ENCODE assay signal across 14 mouse cellular contexts in genomic region chr7:132631313-132631712, GRCm38 (mm10). TPM values are rescaled to one million over a fixed set of nuclear protein-coding genes. Genes with fewer than 3 reads are reported as not detected.
A peak's percentile ranks its signal among the peaks of the same experiment; 100 is the strongest.
DNase-seq lines count a peak whose midpoint lies in the region; ATAC-seq lines count a peak whose summit lies in the region.
"Had no signal": no experiment of that assay in that cellular context is flagged by ENCODE, and none has a peak within 500 bp of the region (broad histone marks: within the 10 kb centered on the region; RNA-seq: fewer than 3 reads in every experiment).

No protein-coding gene starts in this region.

- H3K27me3 ChIP-seq in midbrain, embryonic 16.5 days (ENCODE audit: control insufficient read depth, insufficient read depth, low read depth, low read length), result no peaks in the 10 kb centered on the region; the same call in 1 of the 2 replicates
- H3K27me3 ChIP-seq in midbrain, embryonic 13.5 days, result peaks cover 15% of the 10 kb centered on the region; the same call in 1 of the 2 replicates
- H3K27me3 ChIP-seq in kidney, embryonic 15.5 days, result peaks cover 2% of the 10 kb centered on the region; the same call in 1 of the 2 replicates

- no peak overlapping the region for H3K4me3 ChIP-seq in midbrain, embryonic 16.5 days (ENCODE audit: low read depth, low read length)
- H3K4me3 ChIP-seq in midbrain, embryonic 13.5 days (replicated peaks), result no peak overlapping the region
- H3K4me3 ChIP-seq in kidney, embryonic 15.5 days (replicated peaks), result no peak overlapping the region
- H3K4me3 ChIP-seq: heart, adult 2 months had no signal

- 0 out of 2 replicates have a peak, but pooled peaks cover 2% of the 10 kb centered on the region for H3K4me1 ChIP-seq in midbrain, embryonic 16.5 days (ENCODE audit: control insufficient read depth, insufficient read depth, low read length)
- no peaks in the 10 kb centered on the region for H3K4me1 ChIP-seq in midbrain, embryonic 13.5 days (replicated peaks)
- no peaks in the 10 kb centered on the region for H3K4me1 ChIP-seq in kidney, embryonic 15.5 days

- H3K36me3 ChIP-seq in midbrain, embryonic 16.5 days (ENCODE audit: control insufficient read depth, insufficient read depth, low read length), result no peaks in the 10 kb centered on the region
- no peaks in the 10 kb centered on the region for H3K36me3 ChIP-seq in midbrain, embryonic 13.5 days
- no peaks in the 10 kb centered on the region for H3K36me3 ChIP-seq in kidney, embryonic 15.5 days
- H3K36me3 ChIP-seq: G1E had no signal

- 0 out of 2 replicates have a peak overlapping the region, but pooled peaks have one; percentile 9 for H3K27ac ChIP-seq in midbrain, embryonic 16.5 days (ENCODE audit: low read length)
- H3K27ac ChIP-seq in midbrain, embryonic 13.5 days, result no peak overlapping the region
- H3K27ac ChIP-seq in kidney, embryonic 15.5 days, result no peak overlapping the region
- H3K27ac ChIP-seq: heart, adult 2 months had no signal

- no peaks in the 10 kb centered on the region for H3K9me3 ChIP-seq in midbrain, embryonic 16.5 days (replicated peaks; ENCODE audit: control insufficient read depth, low read length, poor library complexity, severe bottlenecking)
- no peaks in the 10 kb centered on the region for H3K9me3 ChIP-seq in midbrain, embryonic 13.5 days
- no peaks in the 10 kb centered on the region for H3K9me3 ChIP-seq in kidney, embryonic 15.5 days (replicated peaks)
- H3K9me3 ChIP-seq: G1E had no signal

- no peak; the same call in 1 of the 2 replicates for ATAC-seq in midbrain, embryonic 16.5 days
- ATAC-seq in midbrain, embryonic 13.5 days, result no peak
- ATAC-seq in kidney, embryonic 15.5 days (replicated peaks; ENCODE audit: low FRiP score), result no peak
- ATAC-seq: activated CD4-positive, CD25-positive, alpha-beta regulatory T cell, adult 4 months; lung, postnatal 0 days had no signal

- H3K9ac ChIP-seq in midbrain, embryonic 16.5 days (ENCODE audit: low read depth, low read length), result no peak overlapping the region
- no peak overlapping the region for H3K9ac ChIP-seq in midbrain, embryonic 13.5 days (replicated peaks)
- no peak overlapping the region for H3K9ac ChIP-seq in kidney, embryonic 15.5 days

- no peak overlapping the region for H3K4me2 ChIP-seq in midbrain, embryonic 16.5 days (ENCODE audit: low read length)
- no peak overlapping the region for H3K4me2 ChIP-seq in midbrain, embryonic 13.5 days (replicated peaks)
- H3K4me2 ChIP-seq in kidney, embryonic 15.5 days, result no peak overlapping the region

- DNase-seq in cerebellum, postnatal 10 days, result peak; percentile 72 to 77
- DNase-seq in cerebellum, postnatal 36 days, result no peak
- DNase-seq in left cerebral cortex, adult 11 months (ENCODE audit: low spot score), result peak; percentile 47
- peak; percentile 54 for DNase-seq in right cerebral cortex, postnatal 4 days
- DNase-seq in lung, postnatal 14 days, result no peak
- DNase-seq: embryo, embryonic 11 days; heart, adult 2 months had no signal

- 64% methylated on average over 11 of the region's 11 CpGs for WGBS in midbrain, embryonic 16.5 days
- WGBS in midbrain, embryonic 13.5 days, result 76% methylated on average over 11 of the region's 11 CpGs
- 80% methylated on average over 11 of the region's 11 CpGs for WGBS in kidney, embryonic 15.5 days

RNA-seq across cellular contexts. Expression of gene Lhpp, which starts 20.9 kb away (rescaled TPM):
- 39.3 and 51.3 TPM in 2 replicates for polyA plus RNA-seq in midbrain, embryonic 16.5 days (2015; fragmentation: Nextera tagmentation; extraction: Ambion mirVana)
- polyA plus RNA-seq in midbrain, embryonic 13.5 days (2015; fragmentation: Nextera tagmentation; extraction: Ambion mirVana), result 21.0 and 21.2 TPM in 2 replicates
- polyA plus RNA-seq in kidney, embryonic 15.5 days (2015; fragmentation: Nextera tagmentation; extraction: Ambion mirVana), result 22.3 and 22.5 TPM in 2 replicates

RNA-seq across cellular contexts. Expression of gene Nkx1-2, which starts 31.9 kb away (rescaled TPM):
- 0.38 and 0.40 TPM in 2 replicates for polyA plus RNA-seq in midbrain, embryonic 16.5 days (2015; fragmentation: Nextera tagmentation; extraction: Ambion mirVana)
- 0.82 and 0.97 TPM in 2 replicates for polyA plus RNA-seq in midbrain, embryonic 13.5 days (2015; fragmentation: Nextera tagmentation; extraction: Ambion mirVana)
- not detected in 2 replicates for polyA plus RNA-seq in kidney, embryonic 15.5 days (2015; fragmentation: Nextera tagmentation; extraction: Ambion mirVana)
- polyA plus RNA-seq: activated CD4-positive, CD25-positive, alpha-beta regulatory T cell, adult 4 months; G1E; heart, adult 2 months; kidney, embryonic 14.5 days; lung, postnatal 0 days had no signal

RNA-seq across cellular contexts. Expression of gene Oat, which starts 55.1 kb away (rescaled TPM):
- 87.8 and 106 TPM in 2 replicates for polyA plus RNA-seq in midbrain, embryonic 16.5 days (2015; fragmentation: Nextera tagmentation; extraction: Ambion mirVana)
- polyA plus RNA-seq in midbrain, embryonic 13.5 days (2015; fragmentation: Nextera tagmentation; extraction: Ambion mirVana), result 73.0 and 77.5 TPM in 2 replicates
- 166 and 167 TPM in 2 replicates for polyA plus RNA-seq in kidney, embryonic 15.5 days (2015; fragmentation: Nextera tagmentation; extraction: Ambion mirVana)

Comparison
In these comparisons a context has a peak if more than half of its experiments do, and no peak if none do; other contexts are left out.
1. DNase-seq: peak in cerebellum, postnatal 10 days (2 of 2), left cerebral cortex, adult 11 months (single experiment) and right cerebral cortex, postnatal 4 days (single experiment); none in cerebellum, postnatal 36 days (0 of 2) and lung, postnatal 14 days (single experiment).